Mouse (Mus musculus) liver (tissue): ENCODE data around the gene Ccnd3.

Source experiments
- DNase-seq: peaks from one replicate; pipeline ENCODE4 v3.0.0-alpha.2; 2020; ENCODE audit warnings: mixed read lengths

The Ccnd3 gene

DNA sequence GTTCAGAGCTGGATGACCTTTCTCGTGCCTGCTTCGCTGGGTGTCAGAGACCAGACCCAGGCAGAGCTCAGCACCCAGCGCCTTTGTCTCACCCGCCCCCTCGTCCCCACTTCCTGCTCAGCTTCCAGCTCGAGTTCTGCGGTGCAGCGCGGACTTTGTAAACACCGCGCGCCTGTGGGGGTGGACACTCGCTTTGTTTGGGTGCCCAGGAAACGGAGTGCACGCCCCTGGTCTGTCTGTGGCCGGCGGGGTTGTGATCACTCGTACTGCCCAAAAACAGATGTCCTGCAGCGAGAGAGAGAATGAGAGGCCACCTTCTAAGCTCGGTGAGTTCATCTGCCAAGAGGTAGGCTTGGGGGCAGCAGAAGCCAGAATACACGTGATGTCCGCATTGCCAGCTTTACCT lies at the start of gene Ccnd3:
Gene Ccnd3 (plus strand): TSS at position 111 of the 406 bp plus-strand sequence.
- DNase-seq, result peak; percentile 70

DNA sequence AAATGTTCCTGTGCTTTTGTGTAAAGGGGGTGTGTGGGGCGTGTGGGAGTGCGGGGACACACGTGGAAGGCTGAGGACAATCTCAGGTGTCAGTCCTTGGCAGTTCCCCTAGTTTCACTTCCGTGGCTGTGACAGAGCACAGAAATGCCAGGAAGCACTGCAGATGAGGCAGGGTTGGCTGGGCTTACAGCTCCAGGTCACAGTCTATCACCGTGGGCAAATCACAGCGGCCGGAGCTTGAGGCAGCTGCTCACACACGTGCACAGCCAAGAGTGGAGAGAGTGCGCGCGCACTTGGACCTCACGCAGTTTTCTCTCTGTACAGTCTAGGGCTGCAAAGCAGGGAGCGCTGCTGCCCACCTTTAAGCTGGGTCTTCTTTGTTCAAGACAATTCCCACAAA lies 46.5 kb upstream of the Ccnd3 start:
- DNase-seq, result no peak

GRCm38 (mm10) chr17:47458936-47459335 lies 45.9 kb upstream of the Ccnd3 start:
- DNase-seq, result no peak

- no peak for DNase-seq
These were observed 45.4 kb upstream of the Ccnd3 start for GRCm38 (mm10) chr17:47459341-47459919.

- no peak for DNase-seq
These were observed 43.2 kb upstream of the Ccnd3 start for GRCm38 (mm10) chr17:47461688-47462087.

DNA sequence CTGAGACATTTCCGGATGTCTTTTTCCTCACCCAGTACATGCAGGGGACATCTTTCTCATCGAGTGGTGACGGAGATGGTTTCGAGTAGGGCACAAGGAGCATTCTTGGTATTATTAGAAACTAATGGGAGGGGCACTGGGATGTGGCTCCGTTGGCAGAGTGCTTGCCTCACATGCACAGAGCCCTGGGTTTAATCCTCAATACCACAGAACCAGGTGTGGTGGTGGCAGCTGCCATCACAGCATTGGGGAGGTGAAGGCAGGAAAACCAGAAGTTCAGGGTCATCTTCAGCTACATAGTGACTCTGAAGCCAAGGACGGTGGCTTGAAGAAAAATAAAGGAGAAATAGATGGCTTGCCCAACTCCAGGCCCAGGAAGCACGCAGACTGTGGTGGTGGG lies 42.6 kb upstream of the Ccnd3 start:
- no peak for DNase-seq

DNA sequence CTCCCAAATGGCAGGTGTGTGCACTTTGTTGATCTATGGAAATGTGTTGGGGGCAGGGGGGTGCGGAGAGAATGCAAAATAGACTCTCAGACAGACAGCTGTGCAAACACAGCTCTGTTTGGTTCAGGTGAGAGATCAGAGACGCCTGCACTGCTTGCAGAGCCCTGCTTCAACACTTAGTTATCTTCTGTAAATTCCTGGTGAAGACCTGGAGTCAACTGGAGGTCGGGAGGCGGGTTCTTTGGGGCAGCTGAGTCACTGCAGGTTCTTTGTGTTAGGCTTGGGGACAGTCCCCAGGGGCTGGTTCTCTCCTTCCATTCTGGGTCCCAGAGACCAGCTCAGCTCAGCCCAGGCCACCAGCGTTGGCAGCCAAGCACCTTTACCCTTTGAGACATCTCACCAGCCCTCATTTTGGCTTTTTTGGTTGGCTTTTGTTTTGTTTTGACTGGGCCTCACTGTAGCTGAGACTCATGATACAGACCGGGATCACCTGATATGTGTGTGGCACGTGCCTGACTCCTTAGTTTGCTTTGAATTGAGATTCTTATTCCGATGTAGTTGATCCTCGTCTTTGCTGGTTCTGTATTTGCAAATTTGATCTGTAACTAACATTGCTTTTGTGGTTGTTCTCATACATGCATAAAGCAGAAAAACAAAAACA lies 42.0 kb upstream of the Ccnd3 start:
- DNase-seq, result no peak

DNA sequence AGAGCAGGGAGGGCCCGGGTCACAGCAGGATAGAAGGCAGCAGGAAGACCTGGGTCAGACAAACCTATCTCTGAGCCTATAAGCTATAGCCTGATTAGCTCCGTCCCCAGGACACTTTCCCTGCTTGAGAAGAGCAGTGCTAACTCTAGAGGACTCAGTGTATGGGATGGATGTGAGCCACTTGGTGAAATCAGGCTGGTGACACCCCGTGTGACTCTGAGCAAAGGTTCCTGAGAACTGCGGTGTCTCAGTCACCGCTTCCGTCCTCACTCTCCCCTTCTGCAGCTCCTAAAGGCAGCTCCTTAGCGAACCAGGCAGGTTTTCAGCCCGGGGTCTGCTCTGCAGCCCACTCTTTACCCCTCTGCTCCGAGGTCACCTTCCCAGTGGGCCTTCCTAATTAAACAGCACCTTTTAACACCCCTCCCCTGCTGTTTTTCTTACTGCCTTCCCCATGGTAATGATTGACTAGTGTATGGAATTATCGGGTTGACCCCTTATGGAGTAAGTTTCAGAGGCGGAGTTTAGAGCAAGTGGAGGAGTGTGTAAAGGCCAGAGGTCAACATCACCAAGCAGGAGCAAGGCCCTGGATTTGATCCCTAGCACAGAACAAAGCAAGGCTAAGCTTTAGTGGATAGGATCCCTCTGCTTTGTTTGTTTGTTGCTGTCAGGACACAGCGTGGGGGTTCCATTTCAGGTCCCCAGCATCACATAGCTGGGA lies 40.4 kb upstream of the Ccnd3 start:
- no peak for DNase-seq

- no peak for DNase-seq
These were observed 39.8 kb upstream of the Ccnd3 start for GRCm38 (mm10) chr17:47465016-47465415.

DNA sequence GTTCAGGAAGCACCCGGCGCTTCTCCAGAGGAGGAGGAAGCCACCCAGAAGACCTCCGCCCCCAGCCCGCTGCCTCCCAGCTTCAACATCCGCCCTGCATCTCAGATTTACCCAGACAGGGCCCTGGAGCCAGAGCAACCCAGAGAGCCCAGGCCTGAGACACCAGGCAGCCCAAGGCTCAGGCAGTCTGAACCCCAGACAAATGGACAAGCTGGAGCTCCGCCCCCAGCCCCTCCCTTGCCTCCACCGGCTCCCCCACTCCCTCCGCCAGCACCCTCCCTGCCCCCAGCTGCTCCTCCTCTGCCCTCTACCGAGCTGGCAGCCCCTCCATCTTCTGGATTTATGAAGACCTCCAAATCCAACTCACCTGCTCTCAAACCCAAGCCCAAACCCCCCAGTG lies 38.6 kb upstream of the Ccnd3 start:
- no peak for DNase-seq

- no peak for DNase-seq
These were observed 37.2 kb upstream of the Ccnd3 start for GRCm38 (mm10) chr17:47467659-47468058.

GRCm38 (mm10) chr17:47468063-47468462 lies 36.8 kb upstream of the Ccnd3 start:
- no peak for DNase-seq

- DNase-seq, result no peak
These were observed 36.4 kb upstream of the Ccnd3 start for GRCm38 (mm10) chr17:47468466-47468865.

DNA sequence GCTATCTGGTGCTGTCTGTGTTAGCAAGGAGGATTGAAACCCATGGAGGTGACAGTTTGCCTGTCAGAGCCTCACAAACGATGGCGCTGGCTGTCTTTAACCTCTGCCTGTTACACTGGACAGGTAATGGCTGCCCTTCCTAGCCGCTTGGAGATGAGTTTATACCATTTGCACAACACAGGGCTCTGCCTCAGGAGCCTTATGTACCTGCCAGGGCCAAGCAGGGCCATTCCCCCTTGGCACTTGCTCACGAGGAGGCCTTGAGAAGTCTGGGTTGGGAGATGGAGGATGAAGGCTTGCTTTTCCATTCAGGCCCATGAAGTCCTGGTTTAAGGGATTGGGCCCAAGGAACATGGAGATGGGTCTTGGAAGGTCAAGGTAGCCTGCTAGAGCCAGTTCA lies 35.2 kb upstream of the Ccnd3 start:
- DNase-seq, result no peak

DNA sequence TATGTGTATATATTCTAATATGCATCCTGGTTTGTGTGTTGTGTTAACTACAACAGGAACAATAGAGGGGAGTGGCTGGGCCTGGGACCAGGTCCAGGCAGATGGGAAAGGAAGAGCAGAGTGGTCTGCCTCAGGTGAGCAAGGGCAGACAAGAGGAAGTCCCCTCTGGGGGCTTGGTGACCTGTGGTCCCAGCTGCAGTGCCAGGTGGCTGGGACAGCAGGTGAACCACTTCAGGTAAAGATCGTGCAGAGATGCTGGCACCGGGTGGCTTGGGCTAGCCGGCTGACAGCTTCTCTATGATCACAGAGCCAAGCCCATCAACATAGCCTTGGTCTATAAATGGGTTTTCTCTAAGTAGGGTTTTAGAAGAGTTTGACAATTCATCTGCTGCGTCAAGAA lies 34.7 kb upstream of the Ccnd3 start:
- no peak for DNase-seq

GRCm38 (mm10) chr17:47470686-47471085 lies 34.2 kb upstream of the Ccnd3 start:
- no peak for DNase-seq

DNA sequence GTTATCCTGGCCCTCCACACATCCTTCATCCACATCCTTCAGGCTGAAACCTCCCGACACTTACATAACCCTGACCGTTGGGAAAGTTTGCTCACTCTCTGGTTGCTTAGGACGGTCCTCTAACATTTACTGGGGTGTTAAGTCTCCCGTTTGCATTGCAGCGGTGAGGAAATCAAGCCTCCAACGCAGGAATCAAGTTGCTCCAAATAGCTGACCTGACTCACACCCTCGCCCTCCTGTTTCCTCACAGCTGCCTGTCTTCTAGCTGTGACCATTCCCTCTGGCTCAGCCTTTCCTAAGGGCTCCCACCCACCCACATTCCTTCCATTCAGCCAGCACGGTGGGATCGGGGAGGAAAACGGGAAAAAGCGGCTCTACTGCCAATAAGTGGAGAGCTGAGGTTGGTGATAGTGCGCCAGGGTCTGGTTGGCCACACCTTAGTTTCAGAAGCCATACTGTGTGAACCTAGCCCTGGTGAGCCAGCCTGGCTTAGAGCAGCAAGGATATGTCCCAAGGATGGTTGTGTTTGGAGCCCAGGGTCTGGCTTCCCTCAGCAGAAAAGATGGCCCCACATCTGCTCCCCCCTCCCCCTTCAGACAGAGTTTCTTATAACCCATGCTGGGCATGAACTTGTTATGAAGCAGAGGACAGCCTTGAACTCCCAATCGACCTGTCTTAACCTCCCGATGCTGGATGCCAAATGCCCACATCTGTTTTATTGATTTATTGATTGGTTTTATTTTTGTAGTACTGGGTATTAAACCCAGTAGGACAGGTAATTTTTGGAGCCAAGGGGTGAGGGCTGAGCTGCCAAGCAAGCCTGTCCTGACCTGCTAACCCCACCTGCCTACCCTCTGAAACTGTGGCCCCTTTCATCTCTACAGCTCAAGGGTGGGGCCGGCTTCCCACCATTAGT lies 32.2 kb upstream of the Ccnd3 start:
- DNase-seq, result no peak

- peak; percentile 67 for DNase-seq
These were observed 31.3 kb upstream of the Ccnd3 start for GRCm38 (mm10) chr17:47473434-47473974.

- no peak for DNase-seq
These were observed 30.6 kb upstream of the Ccnd3 start for GRCm38 (mm10) chr17:47474250-47474649.

GRCm38 (mm10) chr17:47475181-47475580 lies 29.7 kb upstream of the Ccnd3 start:
- no peak for DNase-seq

GRCm38 (mm10) chr17:47475714-47476113 lies 29.1 kb upstream of the Ccnd3 start:
- DNase-seq, result peak; percentile 61

DNA sequence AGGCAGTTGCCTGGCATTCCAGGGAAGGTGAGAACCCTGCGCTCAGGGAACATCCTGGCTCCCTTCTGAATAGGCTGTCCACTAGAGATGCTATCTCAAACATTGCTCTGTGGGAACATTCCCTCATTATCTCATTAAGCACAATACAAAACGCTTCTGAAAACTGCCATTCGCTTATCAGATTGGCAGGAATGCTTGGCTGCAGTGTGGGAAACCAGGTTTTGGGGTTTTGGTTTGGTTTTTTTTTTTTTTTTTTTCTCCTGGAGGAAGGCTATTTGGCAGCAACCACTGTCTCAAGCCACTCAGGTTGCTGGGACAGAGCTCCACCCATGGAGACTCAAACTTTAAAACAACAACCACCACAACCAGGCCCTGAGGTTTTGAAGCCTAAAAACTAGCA lies 25.0 kb upstream of the Ccnd3 start:
- DNase-seq, result no peak

GRCm38 (mm10) chr17:47482401-47482800 lies 22.4 kb upstream of the Ccnd3 start:
- DNase-seq, result peak; percentile 84
